Mouse (Mus musculus): ENCODE data around the gene Amz1.

DNA sequence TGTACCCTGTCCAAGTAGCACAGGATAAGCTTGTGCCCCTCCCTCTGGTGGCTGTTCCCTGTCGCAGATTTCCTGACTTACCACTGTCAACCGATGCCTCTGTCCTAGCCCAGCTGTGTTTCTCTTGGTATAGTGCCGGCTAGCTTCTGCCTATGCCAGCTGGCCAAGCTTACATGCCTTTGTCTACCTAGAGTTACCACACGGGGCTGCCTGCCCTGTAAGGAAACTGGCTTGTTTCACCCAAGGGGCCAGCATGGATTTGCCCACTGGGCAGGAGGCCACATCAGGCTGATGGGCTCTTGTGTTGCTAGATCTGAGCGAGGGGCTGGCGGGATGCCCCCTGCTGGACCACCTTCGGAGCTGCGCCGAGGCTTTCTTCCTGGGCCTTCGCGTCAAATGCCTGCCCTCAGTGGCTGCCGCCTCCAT is 19.8 kb downstream of the Amz1 start:
- TF ChIP-seq MYOG (IDR thresholded peaks at IDR 0.05; ENCODE audit: control insufficient read depth in 1 of 3, insufficient read depth in 1 of 3, insufficient read length in 2 of 3, low read depth in 2 of 3) = no peak
- no peak for TF ChIP-seq POLR2A (IDR thresholded peaks at IDR 0.05; ENCODE audit: insufficient read length, low read depth)
- TF ChIP-seq TCF12 (IDR thresholded peaks at IDR 0.05; ENCODE audit: insufficient read depth, poor library complexity, severe bottlenecking) = no peak
- no peak for TF ChIP-seq USF1 (IDR thresholded peaks at IDR 0.05; ENCODE audit: low read depth)
- no peak for TF ChIP-seq E2F4 (IDR thresholded peaks at IDR 0.05; ENCODE audit: insufficient read depth)
- no peak for TF ChIP-seq POLR2AphosphoS2 (IDR thresholded peaks at IDR 0.05; ENCODE audit: insufficient read length, low read depth)

Data from myocyte (in vitro differentiated cells).